Mouse (Mus musculus): ENCODE results near the gene Sergef. TPM values are rescaled to one million over a fixed set of nuclear protein-coding genes. Genes with fewer than 3 reads are reported as not detected.

Sergef gene
- total RNA-seq, 2 experiments from 2014 or later = 0.43 TPM; not detected in 1

GRCm38 (mm10) chr7:46514981-46515380 lies 124.6 kb downstream of the Sergef start:
- no peak for ATAC-seq (replicated peaks; ENCODE audit: low FRiP score, poor library complexity, severe bottlenecking)

GRCm38 (mm10) chr7:46513562-46513961 lies 126.0 kb downstream of the Sergef start:
- ATAC-seq (replicated peaks; ENCODE audit: low FRiP score, poor library complexity, severe bottlenecking) = no peak

- ATAC-seq (replicated peaks; ENCODE audit: low FRiP score, poor library complexity, severe bottlenecking) = no peak
Measured at GRCm38 (mm10) chr7:46512792-46513191, 126.8 kb downstream of the Sergef start.

- ATAC-seq (replicated peaks; ENCODE audit: low FRiP score, poor library complexity, severe bottlenecking) = no peak
Measured at GRCm38 (mm10) chr7:46510806-46511205, 128.8 kb downstream of the Sergef start.

- ATAC-seq (replicated peaks; ENCODE audit: low FRiP score, poor library complexity, severe bottlenecking) = no peak
Measured at GRCm38 (mm10) chr7:46509391-46510310, 130.0 kb downstream of the Sergef start.

- no peak for ATAC-seq (replicated peaks; ENCODE audit: low FRiP score, poor library complexity, severe bottlenecking)
Measured at GRCm38 (mm10) chr7:46508590-46509318, 130.9 kb downstream of the Sergef start.

- no peak for ATAC-seq (replicated peaks; ENCODE audit: low FRiP score, poor library complexity, severe bottlenecking)
Measured at GRCm38 (mm10) chr7:46504157-46504556, 135.4 kb downstream of the Sergef start.

GRCm38 (mm10) chr7:46502650-46503049 lies 137.0 kb downstream of the Sergef start:
- no peak for ATAC-seq (replicated peaks; ENCODE audit: low FRiP score, poor library complexity, severe bottlenecking)

GRCm38 (mm10) chr7:46501458-46501857 lies 138.1 kb downstream of the Sergef start:
- ATAC-seq (replicated peaks; ENCODE audit: low FRiP score, poor library complexity, severe bottlenecking) = no peak

GRCm38 (mm10) chr7:46499561-46499960 lies 140.0 kb downstream of the Sergef start:
- ATAC-seq (replicated peaks; ENCODE audit: low FRiP score, poor library complexity, severe bottlenecking) = no peak

GRCm38 (mm10) chr7:46492134-46492678 lies 147.4 kb downstream of the Sergef start:
- ATAC-seq (replicated peaks; ENCODE audit: low FRiP score, poor library complexity, severe bottlenecking) = no peak

GRCm38 (mm10) chr7:46487354-46487753 lies 152.3 kb downstream of the Sergef start:
- no peak for ATAC-seq (replicated peaks; ENCODE audit: low FRiP score, poor library complexity, severe bottlenecking)

- ATAC-seq (replicated peaks; ENCODE audit: low FRiP score, poor library complexity, severe bottlenecking) = no peak
Measured at GRCm38 (mm10) chr7:46486761-46487160, 152.8 kb downstream of the Sergef start.

GRCm38 (mm10) chr7:46484223-46484622 lies 155.4 kb downstream of the Sergef start:
- ATAC-seq (replicated peaks; ENCODE audit: low FRiP score, poor library complexity, severe bottlenecking) = no peak

GRCm38 (mm10) chr7:46483050-46483449 lies 156.6 kb downstream of the Sergef start:
- no peak for ATAC-seq (replicated peaks; ENCODE audit: low FRiP score, poor library complexity, severe bottlenecking)

- no peak for ATAC-seq (replicated peaks; ENCODE audit: low FRiP score, poor library complexity, severe bottlenecking)
Measured at GRCm38 (mm10) chr7:46482099-46482531, 157.5 kb downstream of the Sergef start.

- no peak for ATAC-seq (replicated peaks; ENCODE audit: low FRiP score, poor library complexity, severe bottlenecking)
Measured at GRCm38 (mm10) chr7:46479793-46480192, 159.8 kb downstream of the Sergef start.

- ATAC-seq (replicated peaks; ENCODE audit: low FRiP score, poor library complexity, severe bottlenecking) = no peak
Measured at GRCm38 (mm10) chr7:46477456-46477855, 162.2 kb downstream of the Sergef start.

- ATAC-seq (replicated peaks; ENCODE audit: low FRiP score, poor library complexity, severe bottlenecking) = no peak
Measured at GRCm38 (mm10) chr7:46475464-46475863, 164.1 kb downstream of the Sergef start.

- ATAC-seq (replicated peaks; ENCODE audit: low FRiP score, poor library complexity, severe bottlenecking) = no peak
Measured at GRCm38 (mm10) chr7:46473141-46473540, 166.5 kb downstream of the Sergef start.

Data from erythroblast, adult 5-6 weeks (primary cell).